Mouse (Mus musculus) stomach, embryonic 16.5 days (tissue): ENCODE measurements around the gene Gm17949. TPM values are rescaled to one million over a fixed set of nuclear protein-coding genes. Genes with fewer than 3 reads are reported as not detected.

Experiments used
- ATAC-seq: fragments of 200-750 bp; cut with Nextera tagmentation; 2 replicates; pipeline ENCODE4 v1.8.0; 2017; ENCODE audit warnings: moderate number of reproducible peaks, moderate TSS enrichment; ENCODE audit not compliant: insufficient read depth, low FRiP score
- H3K27ac ChIP-seq: fragments of 300-500 bp; sonication (generic); 2 replicates; pipeline ENCODE4 v1.5.1; 2014; ENCODE audit warnings: low read length
- H3K27me3 ChIP-seq: fragments of 300-500 bp; sonication (generic); 2 replicates; pipeline ENCODE4 v1.6.1; 2014; ENCODE audit warnings: low read length, control low read depth, mixed read lengths; ENCODE audit not compliant: control insufficient read depth, insufficient read depth
- H3K36me3 ChIP-seq: fragments of 300-500 bp; sonication (generic); 2 replicates; pipeline ENCODE4 v1.6.1; 2014; ENCODE audit warnings: low read length; ENCODE audit not compliant: control insufficient read depth, insufficient read depth
- H3K4me1 ChIP-seq: fragments of 300-500 bp; sonication (generic); 2 replicates; pipeline ENCODE4 v1.6.1; 2014; ENCODE audit warnings: low read length, control low read depth, mixed read lengths; ENCODE audit not compliant: control insufficient read depth, insufficient read depth
- H3K4me2 ChIP-seq: fragments of 300-500 bp; sonication (generic); 2 replicates; pipeline ENCODE4 v1.6.1; 2014; ENCODE audit warnings: low read depth, low read length, mixed read lengths
- H3K4me3 ChIP-seq: fragments of 300-500 bp; sonication (generic); replicated peaks from 2 replicates; pipeline ENCODE4 v1.5.1; 2014; ENCODE audit warnings: mild to moderate bottlenecking, low read length
- H3K9ac ChIP-seq: fragments of 300-500 bp; sonication (generic); 2 replicates; pipeline ENCODE4 v1.6.1; 2014; ENCODE audit warnings: low read length
- H3K9me3 ChIP-seq: fragments of 300-500 bp; sonication (generic); replicated peaks from 2 replicates; pipeline ENCODE4 v1.6.1; 2016; ENCODE audit warnings: low read length, control low read depth; ENCODE audit not compliant: control insufficient read depth
- WGBS: fragments of 180-500 bp; shearing (Covaris S2); extraction: QIAGEN DNeasy Blood & Tissue Kit; methylation state at CpG from one replicate; pipeline ENCODE4 v1.1.7; 2014; 5-methylcytosine and 5-hydroxymethylcytosine counted together
- polyA plus RNA-seq: library from polyadenylated mRNA; unstranded; fragments of >200 nt; fragmentation: Nextera tagmentation; extraction: Ambion mirVana; gene quantifications from 2 replicates; pipeline ENCODE4 v1.2.1, GENCODE M21; 2015

The Gm17949 gene
- polyA plus RNA-seq, 1 experiment from 2014 or later, result 0.67 TPM

- peaks cover 12% of the 10 kb centered on the region; the same call in 1 of the 2 replicates for H3K4me1 ChIP-seq
- peaks cover 3% of the 10 kb centered on the region; the same call in 1 of the 2 replicates for H3K36me3 ChIP-seq
- no peak for ATAC-seq
- H3K27ac ChIP-seq, result no peak overlapping the region
- H3K9me3 ChIP-seq, result no peaks in the 10 kb centered on the region
- no peak overlapping the region for H3K9ac ChIP-seq
- H3K27me3 ChIP-seq, result no peaks in the 10 kb centered on the region; the same call in 1 of the 2 replicates
- H3K4me3 ChIP-seq, result no peak overlapping the region
- 78% methylated on average over 3 of the region's 3 CpGs for WGBS
- no peak overlapping the region for H3K4me2 ChIP-seq
These were observed 45.0 kb downstream of the Gm17949 start for GRCm38 (mm10) chr17:57056246-57056645.

- 1% methylated on average over 19 of the region's 22 CpGs for WGBS
- no peak for ATAC-seq
- peak within 1 kb of the TSS; percentile 64 for H3K27ac ChIP-seq
These were observed 47.7 kb downstream of the Gm17949 start, which contains the start of gene Crb3 for GRCm38 (mm10) chr17:57058891-57059485. Crb3 (plus strand) TSS chr17:57059105.

DNA sequence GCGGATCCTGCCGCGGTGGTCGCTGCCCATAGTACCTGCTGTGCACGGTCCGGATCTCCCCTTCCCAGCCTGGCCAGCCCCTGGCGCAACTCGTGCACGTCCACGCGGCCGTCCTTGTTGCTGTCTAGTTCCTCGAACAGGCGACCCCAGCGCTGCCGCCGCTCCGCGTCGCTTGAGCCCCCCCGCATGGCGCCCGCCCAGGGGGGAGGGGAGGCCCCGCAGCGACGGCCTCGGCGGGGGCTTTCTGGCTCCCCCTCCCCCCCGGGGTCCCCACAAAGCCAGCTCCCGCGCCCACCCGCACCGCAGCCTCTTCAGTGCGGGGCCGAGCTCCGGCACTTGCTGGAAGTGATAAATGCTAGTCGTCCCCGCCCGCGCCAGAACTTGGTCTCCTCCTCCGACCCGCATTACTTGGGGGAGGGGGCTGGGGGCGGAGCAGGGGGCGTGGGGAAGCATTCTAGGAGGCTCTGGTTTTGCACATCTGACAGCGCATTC, 48.3 kb downstream of the Gm17949 start, which contains the start of gene Slc25a23:
Slc25a23 (minus strand) TSS at position 378 of the 492 bp plus-strand sequence.
- Histone ChIP-seq H3K9me3 (no peaks in the 10 kb centered on the region), H3K27ac (peak within 1 kb of the TSS; percentile 87), H3K36me3 (no peaks in the 10 kb centered on the region), H3K4me2 (peak within 1 kb of the TSS; percentile 94), H3K4me3 (peak within 1 kb of the TSS; percentile 78), H3K27me3 (peaks cover 18% of the 10 kb centered on the region), H3K4me1 (peaks cover 12% of the 10 kb centered on the region; the same call in 1 of the 2 replicates), H3K9ac (peak within 1 kb of the TSS; percentile 86)
- peak; percentile 44; the same call in 1 of the 2 replicates for ATAC-seq
- WGBS, result under 1% methylated on average over 42 of the region's 45 CpGs

More at GRCm38 (mm10) chr17:57058891-57059485, 47.7 kb downstream of the Gm17949 start, which contains the start of gene Crb3:
- Histone ChIP-seq H3K9me3 (no peaks in the 10 kb centered on the region), H3K4me3 (peak within 1 kb of the TSS; percentile 78), H3K27me3 (peaks cover 18% of the 10 kb centered on the region), H3K9ac (peak within 1 kb of the TSS; percentile 86), H3K36me3 (no peaks in the 10 kb centered on the region), H3K4me1 (peaks cover 12% of the 10 kb centered on the region; the same call in 1 of the 2 replicates), H3K4me2 (peak within 1 kb of the TSS; percentile 94)

GRCm38 (mm10) chr17:57060231-57060801, 49.0 kb downstream of the Gm17949 start:
- peak overlapping the region; percentile 78 for H3K4me3 ChIP-seq
- ATAC-seq, result peak; percentile 86
- H3K36me3 ChIP-seq, result no peaks in the 10 kb centered on the region
- under 1% methylated on average over 44 of the region's 44 CpGs for WGBS
- H3K9ac ChIP-seq, result peak overlapping the region; percentile 61
- peak overlapping the region; percentile 94 for H3K4me2 ChIP-seq
- peak overlapping the region; percentile 87 for H3K27ac ChIP-seq
- H3K27me3 ChIP-seq, result peaks cover 18% of the 10 kb centered on the region
- H3K9me3 ChIP-seq, result no peaks in the 10 kb centered on the region
- peaks cover 12% of the 10 kb centered on the region; the same call in 1 of the 2 replicates for H3K4me1 ChIP-seq

DNA sequence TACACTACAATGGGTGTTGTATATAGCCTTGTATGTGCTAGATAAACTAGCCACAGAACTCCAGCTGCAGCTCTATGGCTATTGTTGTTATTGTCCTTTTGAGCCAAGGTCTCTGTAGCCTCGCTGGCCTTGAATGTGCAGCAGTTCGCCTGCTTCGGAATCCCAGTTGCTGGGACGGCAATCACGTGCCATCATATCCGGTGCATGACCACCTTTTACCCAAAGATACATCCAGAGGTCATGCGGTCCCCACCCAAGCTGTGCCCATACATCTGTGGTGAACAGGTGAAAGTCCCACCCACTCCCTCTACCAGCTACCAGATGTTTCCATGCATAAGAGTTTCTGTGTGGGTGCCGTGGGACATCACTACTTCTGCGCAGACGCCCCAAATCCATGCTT, 49.8 kb downstream of the Gm17949 start:
- Histone ChIP-seq H3K27ac (peak overlapping the region; percentile 72; the same call in 1 of the 2 replicates), H3K36me3 (no peaks in the 10 kb centered on the region), H3K4me2 (peak overlapping the region; percentile 94), H3K9ac (no peak overlapping the region), H3K9me3 (no peaks in the 10 kb centered on the region), H3K27me3 (peaks cover 18% of the 10 kb centered on the region), H3K4me1 (peaks cover 12% of the 10 kb centered on the region; the same call in 1 of the 2 replicates), H3K4me3 (peak overlapping the region; percentile 78)
- ATAC-seq, result no peak
- 33% methylated on average over 10 of the region's 10 CpGs for WGBS

GRCm38 (mm10) chr17:57062011-57062521, 50.8 kb downstream of the Gm17949 start:
- WGBS, result 1% methylated on average over 39 of the region's 39 CpGs
- H3K4me1 ChIP-seq, result peaks cover 12% of the 10 kb centered on the region; the same call in 1 of the 2 replicates
- H3K27ac ChIP-seq, result peak overlapping the region; percentile 90
- peak overlapping the region; percentile 60 for H3K4me3 ChIP-seq
- peak overlapping the region; percentile 75 for H3K9ac ChIP-seq
- H3K9me3 ChIP-seq, result no peaks in the 10 kb centered on the region
- no peaks in the 10 kb centered on the region for H3K36me3 ChIP-seq
- ATAC-seq, result peak; percentile 74
- peak overlapping the region; percentile 49 for H3K4me2 ChIP-seq
- peaks cover 18% of the 10 kb centered on the region for H3K27me3 ChIP-seq

DNA sequence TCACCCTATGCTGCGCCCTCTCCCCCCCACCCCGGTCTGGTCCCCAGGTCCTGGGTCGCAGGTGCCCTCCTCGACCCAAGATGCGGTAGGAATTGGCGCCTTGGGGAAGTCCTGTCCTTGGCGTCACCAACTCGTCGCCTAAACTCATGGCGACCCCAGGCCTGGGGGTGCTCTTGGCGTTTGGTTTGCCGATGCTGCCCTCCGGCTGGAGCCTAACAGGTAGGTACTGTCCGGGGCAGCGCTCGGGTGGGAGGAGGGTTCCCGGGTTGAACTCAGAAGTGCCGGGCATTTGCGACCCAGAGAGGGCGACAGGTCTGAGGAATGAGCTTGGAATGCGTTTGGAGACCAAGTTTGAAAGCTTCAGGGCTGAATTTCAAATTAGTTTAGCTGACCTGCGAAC, 51.3 kb downstream of the Gm17949 start:
- Histone ChIP-seq H3K27me3 (peaks cover 18% of the 10 kb centered on the region), H3K36me3 (no peaks in the 10 kb centered on the region), H3K9me3 (no peaks in the 10 kb centered on the region), H3K4me2 (peak overlapping the region; percentile 49), H3K4me1 (peaks cover 12% of the 10 kb centered on the region; the same call in 1 of the 2 replicates), H3K4me3 (peak overlapping the region; percentile 60), H3K27ac (peak overlapping the region; percentile 90), H3K9ac (peak overlapping the region; percentile 75)
- no peak for ATAC-seq
- WGBS, result 2% methylated on average over 22 of the region's 22 CpGs

GRCm38 (mm10) chr17:57063031-57063430, 51.8 kb downstream of the Gm17949 start:
- H3K4me3 ChIP-seq, result peak overlapping the region; percentile 60
- H3K27ac ChIP-seq, result peak overlapping the region; percentile 90; the same call in 1 of the 2 replicates
- peaks cover 12% of the 10 kb centered on the region; the same call in 1 of the 2 replicates for H3K4me1 ChIP-seq
- no peaks in the 10 kb centered on the region for H3K36me3 ChIP-seq
- peak overlapping the region; percentile 49 for H3K4me2 ChIP-seq
- no peaks in the 10 kb centered on the region for H3K9me3 ChIP-seq
- peak overlapping the region; percentile 75 for H3K9ac ChIP-seq
- WGBS, result 14% methylated on average over 8 of the region's 8 CpGs
- no peak for ATAC-seq
- H3K27me3 ChIP-seq, result peaks cover 18% of the 10 kb centered on the region
